Mouse (Mus musculus) gastrocnemius, adult 18-20 months (tissue): ENCODE results near the gene Nav2. TPM values are rescaled to one million over a fixed set of nuclear protein-coding genes. Genes with fewer than 3 reads are reported as not detected.
A peak's percentile ranks its signal among the peaks of the same experiment; 100 is the strongest.

Source experiments
- DNase-seq: peaks from one replicate; pipeline ENCODE4 v3.0.0; 2021; ENCODE audit warnings: low spot score
- total RNA-seq, 2 experiments: library from RNA; stranded (reverse); gene quantifications; 2 replicates each; pipeline ENCODE4 v1.2.3; 2021

Gene Nav2
- total RNA-seq, 2 experiments from 2014 or later = 35.3 to 35.4 TPM

- DNase-seq = no peak
Observed at GRCm38 (mm10) chr7:49544775-49545705, 636.5 kb downstream of the Nav2 start.

DNA sequence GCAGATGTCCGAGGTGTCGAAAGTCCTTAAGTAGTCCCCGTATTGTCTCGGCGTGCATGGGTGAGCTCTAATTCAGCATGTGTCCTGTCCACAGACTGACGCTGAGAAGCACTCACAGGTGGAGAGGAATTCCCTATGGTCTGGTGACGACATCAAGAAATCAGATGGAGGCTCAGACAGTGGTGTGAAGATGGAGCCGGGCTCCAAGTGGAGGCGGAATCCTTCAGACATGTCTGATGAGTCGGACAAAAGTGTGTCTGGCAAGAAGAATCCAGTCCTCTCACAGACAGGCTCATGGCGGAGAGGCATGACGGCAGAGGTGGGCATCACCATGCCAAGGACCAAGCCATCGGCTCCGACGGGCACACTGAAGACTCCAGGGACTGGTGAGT, 637.2 kb downstream of the Nav2 start:
- DNase-seq = no peak

DNA sequence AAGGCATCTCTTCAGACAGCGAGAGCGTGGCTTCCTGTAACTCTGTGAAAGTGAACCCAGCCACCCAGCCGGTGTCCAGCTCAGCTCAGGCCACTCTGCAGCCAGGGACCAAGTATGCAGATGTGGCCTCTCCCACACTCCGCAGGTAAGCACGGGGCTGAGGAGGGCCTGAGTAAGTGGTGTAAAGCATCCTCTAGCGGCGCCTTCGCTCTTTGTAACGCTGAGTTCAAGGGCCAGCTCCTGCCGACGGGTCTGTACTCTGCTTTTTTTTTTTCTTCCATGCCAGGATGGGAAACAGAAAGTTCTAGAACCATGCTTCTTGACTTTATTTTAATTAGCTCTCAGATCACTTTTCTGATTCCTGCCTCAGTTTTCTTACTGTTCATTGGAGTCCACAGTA, 639.9 kb downstream of the Nav2 start:
- DNase-seq = no peak

DNA sequence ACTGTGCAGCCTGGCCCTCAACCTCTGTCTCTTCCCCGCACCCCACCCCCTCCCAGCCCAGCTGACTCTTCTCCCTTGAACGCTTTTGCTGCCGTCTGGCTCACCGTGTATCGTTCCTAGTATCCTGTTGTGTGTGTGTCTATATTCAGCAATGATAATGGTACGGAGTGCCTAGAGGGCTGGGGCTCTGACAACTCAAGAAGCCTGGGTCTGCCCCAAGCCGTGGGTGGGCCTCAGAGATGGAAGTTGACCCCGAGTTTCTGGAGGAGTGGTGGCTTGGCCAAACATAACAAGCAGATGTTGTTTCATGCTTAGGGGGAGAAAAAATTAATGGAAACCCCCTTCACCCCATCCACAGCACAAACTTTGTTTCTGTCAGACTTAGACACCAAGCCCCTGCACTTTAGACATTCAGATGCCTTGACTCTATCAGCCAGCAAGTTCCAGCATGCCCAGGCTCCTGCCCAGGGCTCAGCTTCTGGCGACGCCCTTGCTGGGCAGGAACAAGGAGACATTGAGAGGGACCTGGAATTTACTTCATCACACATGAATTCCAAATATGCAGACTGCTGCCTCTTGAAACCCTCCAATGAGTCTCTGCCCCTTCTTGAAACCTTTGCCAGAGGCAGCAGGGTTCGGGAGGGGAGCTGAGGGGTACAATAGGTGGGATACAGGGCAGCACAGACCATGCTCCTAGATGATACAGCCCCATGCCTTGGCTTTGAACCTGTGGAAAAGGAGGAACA, 644.9 kb downstream of the Nav2 start:
- DNase-seq = no peak

DNA sequence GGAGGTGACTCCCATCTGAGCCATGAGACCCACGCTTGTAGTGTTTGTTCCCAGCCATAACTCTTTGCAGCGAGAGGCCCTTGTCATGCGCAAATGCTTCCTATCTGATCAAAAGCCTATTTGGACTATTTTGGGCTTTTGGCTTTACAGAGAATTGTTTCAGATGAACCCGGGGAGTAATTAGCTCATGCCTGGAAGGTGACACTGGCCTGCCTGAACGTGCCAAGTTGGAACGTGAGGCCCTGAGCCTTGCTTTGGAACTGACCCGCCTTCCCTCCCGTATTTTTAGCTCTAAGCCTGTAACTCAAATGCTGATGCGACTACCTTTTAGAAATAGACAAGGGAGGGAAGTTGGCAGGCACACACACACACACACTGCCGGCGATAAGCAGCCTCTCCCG, 649.7 kb downstream of the Nav2 start:
- DNase-seq = peak; percentile 56

- DNase-seq = no peak
Observed at GRCm38 (mm10) chr7:49558895-49559294, 650.4 kb downstream of the Nav2 start.

DNA sequence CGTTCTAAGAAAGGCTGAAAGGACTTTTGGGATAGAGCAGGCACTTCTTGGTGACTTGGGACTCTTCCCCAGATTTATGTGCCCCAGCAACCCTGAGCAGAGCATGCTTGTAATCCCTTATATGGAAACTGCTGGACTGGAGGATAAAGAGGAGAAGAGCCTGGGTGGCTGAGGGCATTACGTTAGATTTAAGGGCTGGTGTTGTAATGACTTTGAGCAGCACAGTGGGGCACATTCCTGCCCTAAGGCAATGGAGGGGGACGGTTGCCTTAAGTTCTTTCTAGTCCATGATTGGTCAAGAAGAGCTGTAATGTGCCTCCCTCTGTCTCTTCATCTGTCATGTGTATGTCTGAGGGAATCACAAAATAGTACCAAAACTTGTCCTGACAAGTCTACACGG, 651.5 kb downstream of the Nav2 start:
- no peak for DNase-seq

DNA sequence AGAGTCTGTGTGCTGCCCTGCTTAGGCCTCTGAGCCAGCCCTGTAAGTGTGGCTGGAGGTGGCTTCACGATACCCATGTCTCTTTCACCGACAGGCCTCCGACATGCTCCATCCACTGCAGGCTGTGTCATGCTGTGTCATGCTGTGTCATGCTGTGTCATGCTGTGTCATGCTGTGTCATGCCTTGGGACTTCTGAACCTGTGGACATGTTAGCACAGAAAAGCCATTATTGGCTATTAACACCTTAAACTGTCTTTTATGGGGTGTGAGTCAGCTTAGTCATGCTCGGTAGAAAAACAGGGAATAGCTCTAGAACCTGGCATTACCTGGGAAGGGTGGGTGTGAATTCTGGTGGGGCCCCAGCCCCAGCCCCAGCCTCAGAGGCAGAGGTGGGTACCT, 653.9 kb downstream of the Nav2 start:
- no peak for DNase-seq

GRCm38 (mm10) chr7:49562851-49563250, 654.3 kb downstream of the Nav2 start:
- no peak for DNase-seq

- DNase-seq = no peak
Observed at GRCm38 (mm10) chr7:49565084-49565483, 656.6 kb downstream of the Nav2 start.

GRCm38 (mm10) chr7:49565798-49566197, 657.3 kb downstream of the Nav2 start:
- no peak for DNase-seq

DNA sequence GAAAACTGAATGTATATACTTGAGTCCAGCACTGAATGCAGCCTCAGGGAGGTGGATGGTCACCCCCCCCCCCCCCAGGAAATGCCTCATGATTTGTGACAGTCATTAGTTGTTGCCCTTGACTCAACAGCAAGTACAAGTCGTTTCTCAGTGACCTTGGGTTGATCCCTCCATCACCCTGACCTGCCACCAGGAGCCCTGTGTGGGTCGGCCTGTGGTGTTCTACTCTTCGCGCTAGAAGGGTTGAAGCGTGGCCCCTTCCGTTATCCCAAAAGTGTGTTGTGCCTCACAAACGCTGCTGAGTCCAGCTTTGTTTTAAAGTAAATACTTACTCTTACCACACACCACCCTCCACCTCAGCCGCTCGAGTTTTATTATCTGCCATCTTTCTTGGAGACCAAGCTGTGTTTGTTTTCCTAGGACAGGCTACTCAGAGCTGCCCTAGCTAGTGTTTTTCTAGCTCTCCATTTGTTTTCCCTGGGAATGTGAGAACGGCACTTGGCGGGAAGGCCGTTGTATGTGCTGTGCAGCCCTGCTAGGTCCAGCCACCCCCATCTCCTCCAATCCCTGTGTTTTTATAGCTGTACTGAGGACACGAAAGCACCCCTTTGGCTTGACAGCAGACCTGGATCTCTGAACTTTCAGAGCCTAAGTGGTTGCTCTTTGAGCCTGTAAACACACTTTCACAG, 659.0 kb downstream of the Nav2 start:
- no peak for DNase-seq

- DNase-seq = no peak
Observed at GRCm38 (mm10) chr7:49569646-49570045, 661.1 kb downstream of the Nav2 start.

- no peak for DNase-seq
Observed at GRCm38 (mm10) chr7:49571606-49572005, 663.1 kb downstream of the Nav2 start.

- DNase-seq = no peak
Observed at GRCm38 (mm10) chr7:49575226-49575625, 666.7 kb downstream of the Nav2 start.

GRCm38 (mm10) chr7:49577096-49577495, 668.6 kb downstream of the Nav2 start:
- no peak for DNase-seq

- no peak for DNase-seq
Observed at GRCm38 (mm10) chr7:49581951-49582350, 673.4 kb downstream of the Nav2 start.

DNA sequence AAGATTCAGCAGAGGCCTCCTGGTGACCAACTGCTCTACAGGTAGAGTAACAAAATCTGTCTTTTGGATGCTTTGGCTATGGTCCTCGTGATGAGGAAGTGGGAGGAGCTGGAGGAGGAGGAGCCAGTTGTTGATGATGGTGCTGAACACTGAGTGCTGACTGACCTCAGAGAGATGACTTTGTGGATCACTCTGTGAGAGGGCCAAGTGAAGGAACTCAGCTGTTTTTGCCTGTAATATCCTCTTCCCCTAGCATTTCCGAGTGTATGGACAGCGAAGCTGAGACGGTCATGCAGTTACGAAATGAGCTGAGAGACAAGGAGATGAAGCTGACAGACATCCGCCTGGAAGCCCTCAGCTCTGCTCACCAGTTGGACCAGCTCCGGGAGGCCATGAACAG, 674.0 kb downstream of the Nav2 start:
- DNase-seq = no peak

DNA sequence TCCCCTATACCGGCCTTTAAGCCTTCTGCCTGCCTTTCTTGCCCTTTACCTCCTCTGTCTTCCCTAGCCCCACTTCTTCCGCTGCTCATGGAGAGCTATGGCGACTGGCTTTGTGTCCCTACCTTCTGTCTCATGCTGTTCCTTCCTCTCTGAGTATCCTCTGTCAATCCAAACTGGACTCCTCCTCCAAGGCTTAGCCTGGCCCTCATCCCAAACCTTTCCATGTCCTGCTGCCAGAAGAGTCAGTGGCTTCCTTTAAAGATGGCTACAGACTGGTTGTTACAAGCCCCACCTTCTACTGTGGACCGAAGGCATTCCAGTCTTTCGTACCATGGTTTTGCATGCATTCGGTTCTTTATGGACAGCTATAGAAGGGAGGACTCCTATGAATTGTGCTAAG, 674.7 kb downstream of the Nav2 start:
- no peak for DNase-seq

DNA sequence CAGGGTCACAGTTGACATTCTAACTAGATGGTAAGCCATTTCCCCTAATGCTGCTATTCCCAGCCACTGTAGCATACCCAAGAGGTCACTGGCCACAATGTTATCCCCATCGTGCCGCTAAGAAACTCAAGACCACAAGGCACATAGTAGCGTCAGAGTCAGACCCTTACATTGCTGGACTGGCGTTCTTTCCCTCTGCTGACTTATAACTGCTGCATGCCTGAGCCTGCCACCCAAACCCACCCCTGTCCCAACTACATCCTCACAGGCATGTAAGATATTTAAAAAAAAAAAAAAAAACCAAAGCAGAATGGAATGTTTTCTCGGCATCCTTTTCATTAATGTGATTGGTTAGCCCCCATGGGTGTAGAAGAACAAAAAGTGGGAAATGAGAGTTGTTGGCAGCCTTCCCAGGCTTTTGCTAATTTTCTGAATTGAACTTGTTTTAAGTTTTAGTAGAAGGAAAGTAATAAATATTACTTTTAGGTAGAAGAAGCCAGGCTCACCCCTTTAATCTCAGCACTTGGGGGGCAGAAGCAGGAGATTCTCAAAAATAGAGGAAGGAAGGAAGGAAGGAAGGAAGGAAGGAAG, 678.1 kb downstream of the Nav2 start:
- DNase-seq = no peak

DNA sequence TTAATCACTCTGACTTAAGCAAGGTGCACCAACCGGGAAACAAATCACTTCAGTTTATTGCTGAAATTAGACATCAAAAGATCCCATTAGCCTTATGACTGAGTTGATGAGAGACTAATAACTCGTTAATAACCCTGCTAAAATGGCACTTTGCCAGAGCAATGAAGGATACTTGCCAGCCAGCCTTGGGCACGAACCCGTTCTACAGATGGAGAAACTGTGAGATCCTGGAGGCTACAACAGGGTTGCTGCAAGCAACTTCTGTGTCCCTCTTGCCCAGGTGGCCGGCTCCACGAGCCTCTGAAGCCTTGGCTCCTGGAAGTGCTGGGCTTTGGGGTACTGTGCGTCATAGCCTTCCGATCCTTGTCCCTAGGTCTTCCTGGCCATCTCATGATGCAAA, 681.1 kb downstream of the Nav2 start:
- no peak for DNase-seq

DNA sequence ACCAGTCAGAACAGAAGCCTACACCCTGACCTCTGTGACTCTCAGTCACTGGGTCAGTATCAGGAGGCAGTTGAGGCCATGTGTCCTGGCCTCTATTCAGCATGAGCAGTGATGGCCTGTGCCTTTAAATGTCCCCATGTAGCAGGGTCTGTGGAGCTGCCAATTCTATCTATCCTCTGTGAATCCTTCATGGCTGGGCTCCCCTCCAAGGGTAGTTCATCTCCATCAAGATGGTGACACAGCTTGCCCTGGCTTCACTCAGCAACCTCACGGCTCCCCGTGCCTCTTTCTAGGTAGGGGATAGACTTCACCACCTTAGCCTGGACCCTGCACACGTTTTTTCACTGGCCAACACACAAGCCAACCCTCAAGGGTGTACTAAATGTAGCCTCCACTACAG, 689.3 kb downstream of the Nav2 start:
- no peak for DNase-seq
